Mouse (Mus musculus) forebrain, embryonic 14.5 days (tissue): Measurements from ENCODE around the gene Sumo3. TPM values are rescaled to one million over a fixed set of nuclear protein-coding genes. Genes with fewer than 3 reads are reported as not detected.
A peak's percentile ranks its signal among the peaks of the same experiment; 100 is the strongest.

Source experiments
- ATAC-seq: fragments of 200-750 bp; cut with Nextera tagmentation; 2 replicates; pipeline ENCODE4 v1.8.0; 2017; ENCODE audit warnings: mild to moderate bottlenecking, moderate library complexity
- DNase-seq: peaks from one replicate; pipeline ENCODE4 v3.0.0-alpha.2; 2015; ENCODE audit warnings: low spot score
- H3K27ac ChIP-seq: fragments of 300-500 bp; sonication (generic); 2 replicates; pipeline ENCODE4 v1.5.1; 2014; ENCODE audit warnings: low read depth, mild to moderate bottlenecking, control low read depth, low read length, moderate library complexity
- H3K27me3 ChIP-seq: fragments of 300-500 bp; sonication (generic); replicated peaks from 2 replicates; pipeline ENCODE4 v1.6.1; 2014; ENCODE audit warnings: low read length, control low read depth, mixed read lengths; ENCODE audit not compliant: control insufficient read depth, insufficient read depth
- H3K36me3 ChIP-seq: fragments of 300-500 bp; sonication (generic); 2 replicates; pipeline ENCODE4 v1.6.1; 2014; ENCODE audit warnings: low read length, control low read depth; ENCODE audit not compliant: control insufficient read depth, insufficient read depth
- H3K4me1 ChIP-seq: fragments of 300-500 bp; sonication (generic); 2 replicates; pipeline ENCODE4 v1.6.1; 2014; ENCODE audit warnings: antibody characterized with exemption, low read length, control low read depth; ENCODE audit not compliant: control insufficient read depth, insufficient read depth
- H3K4me2 ChIP-seq: fragments of 300-500 bp; sonication (generic); 2 replicates; pipeline ENCODE4 v1.6.1; 2014; ENCODE audit warnings: mild to moderate bottlenecking, control low read depth, low read length
- H3K4me3 ChIP-seq: fragments of 300-500 bp; sonication (generic); 2 replicates; pipeline ENCODE4 v1.5.1; 2014; ENCODE audit warnings: low read depth, low read length, control low read depth
- H3K9ac ChIP-seq: fragments of 300-500 bp; sonication (generic); 2 replicates; pipeline ENCODE4 v1.6.1; 2014; ENCODE audit warnings: mild to moderate bottlenecking, low read length, control low read depth, moderate library complexity
- H3K9me3 ChIP-seq: fragments of 300-500 bp; sonication (generic); replicated peaks from 2 replicates; pipeline ENCODE4 v1.6.1; 2016; ENCODE audit warnings: low read length, control low read depth, mixed read lengths; ENCODE audit not compliant: control insufficient read depth
- WGBS: fragments of 180-500 bp; shearing (Covaris S2); extraction: QIAGEN DNeasy Blood & Tissue Kit; methylation state at CpG from one replicate; pipeline ENCODE4 v1.1.7; 2014; 5-methylcytosine and 5-hydroxymethylcytosine counted together
- polyA plus RNA-seq: library from polyadenylated mRNA; unstranded; fragments of >200 nt; fragmentation: Nextera tagmentation; extraction: Ambion mirVana; gene quantifications from 2 replicates; pipeline ENCODE4 v1.2.1, GENCODE M21; 2014

Gene Sumo3
- polyA plus RNA-seq, 1 experiment from 2014 or later = 308 TPM

- Histone ChIP-seq H3K9me3 (no peaks in the 10 kb centered on the region), H3K36me3 (peaks cover 9% of the 10 kb centered on the region), H3K4me2 (no peak overlapping the region), H3K27ac (no peak overlapping the region), H3K27me3 (no peaks in the 10 kb centered on the region), H3K9ac (no peak overlapping the region), H3K4me3 (no peak overlapping the region), H3K4me1 (peaks cover 21% of the 10 kb centered on the region)
- DNase-seq (no peak), ATAC-seq (no peak)
- 81% methylated on average over 7 of the region's 7 CpGs for WGBS
Measured at GRCm38 (mm10) chr10:77626591-77626990, 20.7 kb downstream of the Sumo3 start.

- peak; percentile 85 for DNase-seq
- peak; percentile 68 for ATAC-seq
- Histone ChIP-seq H3K4me1 (peaks cover 18% of the 10 kb centered on the region), H3K9me3 (no peaks in the 10 kb centered on the region), H3K36me3 (peaks cover 16% of the 10 kb centered on the region), H3K27ac (no peak overlapping the region), H3K9ac (no peak overlapping the region), H3K27me3 (no peaks in the 10 kb centered on the region), H3K4me2 (no peak overlapping the region), H3K4me3 (no peak overlapping the region)
- WGBS = 32% methylated on average over 2 of the region's 2 CpGs
Measured at GRCm38 (mm10) chr10:77627497-77627896, 21.6 kb downstream of the Sumo3 start.

- Histone ChIP-seq H3K4me3 (no peak overlapping the region), H3K4me2 (no peak overlapping the region), H3K9ac (no peak overlapping the region), H3K27ac (no peak overlapping the region), H3K27me3 (no peaks in the 10 kb centered on the region), H3K4me1 (peaks cover 7% of the 10 kb centered on the region), H3K36me3 (peaks cover 30% of the 10 kb centered on the region), H3K9me3 (no peaks in the 10 kb centered on the region)
- ATAC-seq (no peak), DNase-seq (no peak)
- WGBS = 94% methylated on average over 3 of the region's 3 CpGs
Measured at GRCm38 (mm10) chr10:77629163-77629562, 23.3 kb downstream of the Sumo3 start.

- no peak overlapping the region for H3K9ac ChIP-seq
- H3K9me3 ChIP-seq = no peaks in the 10 kb centered on the region
- DNase-seq (no peak), ATAC-seq (no peak)
- peaks cover 35% of the 10 kb centered on the region for H3K36me3 ChIP-seq
- no peaks in the 10 kb centered on the region for H3K27me3 ChIP-seq
- no peak overlapping the region for H3K4me3 ChIP-seq
- H3K4me1 ChIP-seq = no peaks in the 10 kb centered on the region
- 91% methylated on average over 1 of the region's 1 CpGs for WGBS
- H3K27ac ChIP-seq = no peak overlapping the region
- H3K4me2 ChIP-seq = no peak overlapping the region
Measured at GRCm38 (mm10) chr10:77629970-77630369, 24.1 kb downstream of the Sumo3 start.

GRCm38 (mm10) chr10:77634016-77634415 is 28.1 kb downstream of the Sumo3 start:
- Histone ChIP-seq H3K9ac (no peak overlapping the region), H3K4me1 (no peaks in the 10 kb centered on the region), H3K36me3 (peaks cover 67% of the 10 kb centered on the region), H3K27me3 (no peaks in the 10 kb centered on the region), H3K4me3 (no peak overlapping the region), H3K4me2 (no peak overlapping the region), H3K27ac (no peak overlapping the region), H3K9me3 (no peaks in the 10 kb centered on the region)
- DNase-seq = no peak
- ATAC-seq = no peak
- WGBS = 86% methylated on average over 6 of the region's 6 CpGs

- no peak overlapping the region for H3K27ac ChIP-seq
- no peaks in the 10 kb centered on the region for H3K9me3 ChIP-seq
- no peak overlapping the region for H3K9ac ChIP-seq
- H3K27me3 ChIP-seq = no peaks in the 10 kb centered on the region
- no peak overlapping the region for H3K4me2 ChIP-seq
- no peak for ATAC-seq
- WGBS = 57% methylated on average over 13 of the region's 13 CpGs
- DNase-seq = no peak
- H3K4me1 ChIP-seq = no peaks in the 10 kb centered on the region
- no peak overlapping the region for H3K4me3 ChIP-seq
- H3K36me3 ChIP-seq = peaks cover 70% of the 10 kb centered on the region
Measured at GRCm38 (mm10) chr10:77634452-77635231, 28.7 kb downstream of the Sumo3 start.

- Histone ChIP-seq H3K27me3 (no peaks in the 10 kb centered on the region), H3K4me2 (no peak overlapping the region), H3K4me3 (no peak overlapping the region), H3K27ac (no peak overlapping the region), H3K4me1 (no peaks in the 10 kb centered on the region), H3K9me3 (no peaks in the 10 kb centered on the region), H3K9ac (no peak overlapping the region), H3K36me3 (peaks cover 81% of the 10 kb centered on the region)
- ATAC-seq (no peak), DNase-seq (no peak)
- 91% methylated on average over 7 of the region's 7 CpGs for WGBS
Measured at GRCm38 (mm10) chr10:77636234-77636922, 30.5 kb downstream of the Sumo3 start.

- no peak overlapping the region for H3K4me3 ChIP-seq
- DNase-seq = no peak
- no peaks in the 10 kb centered on the region for H3K9me3 ChIP-seq
- H3K36me3 ChIP-seq = peaks cover 82% of the 10 kb centered on the region
- H3K27ac ChIP-seq = no peak overlapping the region
- no peak for ATAC-seq
- H3K9ac ChIP-seq = no peak overlapping the region
- no peak overlapping the region for H3K4me2 ChIP-seq
- H3K4me1 ChIP-seq = no peaks in the 10 kb centered on the region
- H3K27me3 ChIP-seq = no peaks in the 10 kb centered on the region
- 74% methylated on average over 6 of the region's 6 CpGs for WGBS
Measured at GRCm38 (mm10) chr10:77638956-77639355, 33.1 kb downstream of the Sumo3 start.

GRCm38 (mm10) chr10:77643160-77643559 is 37.3 kb downstream of the Sumo3 start:
- Histone ChIP-seq H3K4me1 (no peaks in the 10 kb centered on the region), H3K9me3 (no peaks in the 10 kb centered on the region), H3K27me3 (no peaks in the 10 kb centered on the region), H3K9ac (no peak overlapping the region), H3K4me3 (no peak overlapping the region), H3K27ac (no peak overlapping the region), H3K4me2 (no peak overlapping the region), H3K36me3 (peaks cover 81% of the 10 kb centered on the region)
- DNase-seq (no peak), ATAC-seq (no peak)
- WGBS = 84% methylated on average over 7 of the region's 7 CpGs
